Mouse (Mus musculus): ENCODE measurements around the gene Cbx7. TPM values are rescaled to one million over a fixed set of nuclear protein-coding genes. Genes with fewer than 3 reads are reported as not detected.

Cbx7 gene
- 72.5 and 75.9 TPM in 2 replicates for polyA plus RNA-seq (2012; rRNA removed)

GRCm38 (mm10) chr15:79970940-79971339 is at the start of gene Cbx7:
TSS of gene Cbx7 (minus strand) at chr15:79971119.
- H3K4me1 ChIP-seq (ENCODE audit: control insufficient read depth, insufficient read depth, low read length) = no peaks in the 10 kb centered on the region
- H3K4me3 ChIP-seq (replicated peaks; ENCODE audit: extremely low read depth, low read depth, low read length) = no peak within 1 kb of the TSS
- no peak for DNase-seq
- 94% methylated on average over 11 of the region's 11 CpGs for WGBS
- TF ChIP-seq CTCF (IDR thresholded peaks at IDR 0.05; ENCODE audit: insufficient read depth, low read length) (no peak), POLR2A (IDR thresholded peaks at IDR 0.05; ENCODE audit: borderline replicate concordance, extremely low read depth, low read depth, low read length) (no peak)

GRCm38 (mm10) chr15:80020516-80020915 is 49.6 kb upstream of the Cbx7 start:
- H3K4me1 ChIP-seq (ENCODE audit: control insufficient read depth, insufficient read depth, low read length) = peaks cover 11% of the 10 kb centered on the region
- TF ChIP-seq POLR2A (IDR thresholded peaks at IDR 0.05; ENCODE audit: borderline replicate concordance, extremely low read depth, low read depth, low read length) = no peak
- no peak for TF ChIP-seq CTCF (IDR thresholded peaks at IDR 0.05; ENCODE audit: insufficient read depth, low read length)
- DNase-seq = no peak
- H3K4me3 ChIP-seq (replicated peaks; ENCODE audit: extremely low read depth, low read depth, low read length) = no peak overlapping the region
- 56% methylated on average over 4 of the region's 4 CpGs for WGBS

DNA sequence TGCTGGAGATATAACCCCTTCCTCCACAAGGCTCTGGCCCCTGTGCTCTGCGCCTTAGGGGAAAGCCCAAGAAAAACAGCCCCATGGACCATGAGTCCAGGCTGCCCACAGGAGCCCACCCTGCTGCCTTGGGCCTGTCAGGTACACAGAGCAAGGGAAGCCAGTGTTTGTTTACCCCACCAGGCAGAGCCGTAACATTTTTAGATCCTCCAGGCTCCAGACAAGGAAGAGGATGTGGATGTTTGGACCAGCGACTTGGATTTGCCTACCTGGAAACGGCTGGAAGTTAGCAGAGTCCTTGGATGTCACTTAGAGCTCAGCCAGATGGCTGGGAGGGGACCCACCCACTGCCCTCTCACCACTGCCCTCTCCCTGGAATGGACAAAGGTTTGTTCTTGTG is 48.7 kb upstream of the Cbx7 start:
- Histone ChIP-seq H3K4me3 (replicated peaks; ENCODE audit: extremely low read depth, low read depth, low read length) (no peak overlapping the region), H3K4me1 (ENCODE audit: control insufficient read depth, insufficient read depth, low read length) (peaks cover 12% of the 10 kb centered on the region)
- DNase-seq = peak; percentile 4
- 39% methylated on average over 4 of the region's 4 CpGs for WGBS
- TF ChIP-seq POLR2A (IDR thresholded peaks at IDR 0.05; ENCODE audit: borderline replicate concordance, extremely low read depth, low read depth, low read length) (no peak), CTCF (IDR thresholded peaks at IDR 0.05; ENCODE audit: insufficient read depth, low read length) (no peak)

DNA sequence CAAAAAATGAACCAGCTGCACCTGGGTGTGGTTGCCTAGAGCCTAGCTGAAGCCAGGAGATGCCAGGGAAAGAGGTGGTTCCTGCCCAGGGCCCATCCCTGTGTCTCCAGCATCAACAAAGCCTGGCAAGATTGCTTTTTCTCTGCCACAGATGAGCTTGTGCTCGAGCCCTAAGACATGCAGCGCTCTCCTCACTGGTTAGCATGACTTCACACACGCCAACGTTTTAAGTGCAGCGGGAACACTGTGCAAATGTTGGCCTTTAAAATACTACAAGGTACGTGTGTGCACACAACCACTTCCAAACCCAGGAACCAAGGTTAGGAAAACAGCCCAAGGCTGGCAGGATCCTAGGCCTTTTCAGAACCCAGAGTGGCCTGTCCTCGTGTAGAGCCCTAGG is 48.3 kb upstream of the Cbx7 start:
- Histone ChIP-seq H3K4me1 (ENCODE audit: control insufficient read depth, insufficient read depth, low read length) (peaks cover 9% of the 10 kb centered on the region), H3K4me3 (replicated peaks; ENCODE audit: extremely low read depth, low read depth, low read length) (no peak overlapping the region)
- DNase-seq = no peak
- WGBS = 70% methylated on average over 7 of the region's 7 CpGs
- TF ChIP-seq CTCF (IDR thresholded peaks at IDR 0.05; ENCODE audit: insufficient read depth, low read length) (no peak), POLR2A (IDR thresholded peaks at IDR 0.05; ENCODE audit: borderline replicate concordance, extremely low read depth, low read depth, low read length) (no peak)

DNA sequence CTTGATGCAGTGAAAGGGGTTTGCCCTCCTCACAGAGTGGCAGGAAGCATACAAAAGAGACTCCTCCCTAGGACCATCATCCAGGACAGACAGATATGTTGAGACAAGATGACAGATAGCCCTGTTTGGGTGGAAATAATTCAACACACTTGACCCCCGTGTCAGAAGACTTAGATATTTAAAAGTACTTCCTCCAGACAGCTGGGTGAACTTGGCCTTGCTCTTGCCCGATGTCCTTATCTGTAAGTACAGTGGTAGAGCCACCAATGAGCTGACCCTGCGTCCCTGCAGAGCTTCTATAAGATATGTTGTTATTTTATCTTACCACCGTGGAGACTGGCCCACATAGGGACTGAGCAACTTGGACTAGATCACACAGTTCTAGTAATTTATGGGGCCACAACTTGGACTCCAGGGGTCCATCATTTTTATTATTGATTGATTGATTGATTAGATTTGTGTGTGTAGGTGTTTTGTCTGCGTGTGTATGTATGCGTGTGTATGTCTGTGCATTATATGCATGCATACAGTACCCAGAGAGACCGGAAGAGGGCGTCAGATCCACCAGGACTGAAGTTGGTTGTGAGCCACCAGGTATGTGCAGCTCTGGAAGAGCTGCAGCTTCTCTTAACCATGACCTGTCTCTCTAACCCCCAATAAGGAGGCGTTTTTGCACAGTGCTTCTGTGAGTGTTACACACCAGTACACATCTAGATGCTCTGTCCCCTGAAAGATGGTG is 45.8 kb upstream of the Cbx7 start:
- no peak for TF ChIP-seq CTCF (IDR thresholded peaks at IDR 0.05; ENCODE audit: insufficient read depth, low read length)
- TF ChIP-seq POLR2A (IDR thresholded peaks at IDR 0.05; ENCODE audit: borderline replicate concordance, extremely low read depth, low read depth, low read length) = no peak
- DNase-seq = no peak
- Histone ChIP-seq H3K4me3 (replicated peaks; ENCODE audit: extremely low read depth, low read depth, low read length) (no peak overlapping the region), H3K4me1 (ENCODE audit: control insufficient read depth, insufficient read depth, low read length) (peaks cover 12% of the 10 kb centered on the region)
- WGBS = 78% methylated on average over 9 of the region's 9 CpGs

GRCm38 (mm10) chr15:80015211-80015952 is 44.5 kb upstream of the Cbx7 start:
- Histone ChIP-seq H3K4me1 (ENCODE audit: control insufficient read depth, insufficient read depth, low read length) (peaks cover 10% of the 10 kb centered on the region), H3K4me3 (replicated peaks; ENCODE audit: extremely low read depth, low read depth, low read length) (no peak overlapping the region)
- WGBS = 66% methylated on average over 7 of the region's 7 CpGs
- TF ChIP-seq CTCF (IDR thresholded peaks at IDR 0.05; ENCODE audit: insufficient read depth, low read length) (no peak), POLR2A (IDR thresholded peaks at IDR 0.05; ENCODE audit: borderline replicate concordance, extremely low read depth, low read depth, low read length) (no peak)
- no peak for DNase-seq

DNA sequence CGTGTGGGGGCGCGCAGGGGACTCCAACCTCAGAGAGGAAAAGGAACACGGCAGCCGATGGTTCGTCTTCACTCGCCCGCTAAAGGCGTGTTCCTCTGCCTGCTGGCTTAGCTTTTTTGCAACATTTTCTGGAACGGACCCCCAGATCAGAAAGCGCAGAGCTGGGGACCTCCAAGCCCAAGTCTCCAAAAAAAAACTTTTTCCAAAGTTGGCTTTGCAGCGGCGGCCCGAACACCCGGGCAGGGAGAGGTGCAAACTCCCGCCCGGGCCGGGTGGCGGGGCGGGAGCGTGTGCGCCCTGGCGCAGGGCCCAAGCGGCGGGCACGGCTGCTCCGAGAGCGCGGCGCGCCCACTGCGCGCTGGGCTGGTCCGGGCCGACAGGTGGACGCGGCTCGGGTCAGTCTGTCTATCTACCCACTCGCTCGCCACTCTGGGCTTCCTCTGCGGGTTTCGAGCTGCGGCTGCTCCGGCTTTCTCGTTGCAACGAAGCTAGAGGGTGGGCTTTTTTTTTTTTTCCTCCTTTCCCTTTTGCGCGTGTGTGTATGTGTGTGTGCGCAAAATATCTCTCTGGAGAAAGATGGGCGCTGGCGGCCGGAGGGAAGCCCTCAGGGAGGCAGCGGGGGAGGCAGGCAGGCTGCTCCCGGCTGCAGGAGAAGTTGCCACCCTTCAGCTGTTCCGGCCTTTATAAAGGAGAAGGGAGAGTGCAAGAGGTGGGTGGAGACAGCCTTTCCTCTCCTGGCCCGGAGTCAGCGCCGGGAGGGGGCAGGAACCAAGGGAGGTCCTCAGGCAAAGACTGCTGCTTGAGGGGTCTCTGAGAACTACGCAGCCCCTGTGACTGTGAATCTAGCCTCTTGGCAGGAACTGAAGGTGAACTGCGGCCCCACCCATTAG is 43.6 kb upstream of the Cbx7 start, which contains the start of gene Pdgfb:
Pdgfb (minus strand) TSS at position 657 of the 890 bp plus-strand sequence.
- Histone ChIP-seq H3K4me3 (replicated peaks; ENCODE audit: extremely low read depth, low read depth, low read length) (peak within 1 kb of the TSS; percentile 75), H3K4me1 (ENCODE audit: control insufficient read depth, insufficient read depth, low read length) (peaks cover 10% of the 10 kb centered on the region)
- peak; percentile 84 for DNase-seq
- under 1% methylated on average over 60 of the region's 60 CpGs for WGBS
- TF ChIP-seq POLR2A (IDR thresholded peaks at IDR 0.05; ENCODE audit: borderline replicate concordance, extremely low read depth, low read depth, low read length) = peak; percentile 100
- no peak for TF ChIP-seq CTCF (IDR thresholded peaks at IDR 0.05; ENCODE audit: insufficient read depth, low read length)

DNA sequence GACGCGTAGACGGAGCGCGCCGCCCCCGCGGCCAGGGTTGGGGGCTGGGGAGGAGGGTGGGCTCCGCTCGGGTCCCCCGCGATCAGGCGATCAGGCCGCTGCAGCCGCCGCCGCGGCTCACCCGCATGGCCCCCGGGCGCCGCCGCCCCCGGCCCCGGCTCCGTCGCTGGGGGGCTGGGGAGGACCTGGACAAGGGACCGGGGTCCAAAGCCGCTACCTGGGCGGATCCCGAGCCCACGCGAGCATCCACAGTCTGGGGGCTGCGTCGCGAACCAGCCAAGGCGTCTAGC is 43.1 kb upstream of the Cbx7 start:
- DNase-seq = no peak
- H3K4me3 ChIP-seq (replicated peaks; ENCODE audit: extremely low read depth, low read depth, low read length) = peak overlapping the region; percentile 75
- TF ChIP-seq POLR2A (IDR thresholded peaks at IDR 0.05; ENCODE audit: borderline replicate concordance, extremely low read depth, low read depth, low read length) (no peak), CTCF (IDR thresholded peaks at IDR 0.05; ENCODE audit: insufficient read depth, low read length) (no peak)
- 1% methylated on average over 37 of the region's 37 CpGs for WGBS
- H3K4me1 ChIP-seq (ENCODE audit: control insufficient read depth, insufficient read depth, low read length) = peaks cover 12% of the 10 kb centered on the region
